Mouse (Mus musculus): ENCODE measurements at regions not wholly inside any gene's neighbourhood (a gene's known extent, or its start where the extent isn't known, plus 50 kb on each side); places are given as distances from the start of the nearest gene placed in this dataset.

DNA sequence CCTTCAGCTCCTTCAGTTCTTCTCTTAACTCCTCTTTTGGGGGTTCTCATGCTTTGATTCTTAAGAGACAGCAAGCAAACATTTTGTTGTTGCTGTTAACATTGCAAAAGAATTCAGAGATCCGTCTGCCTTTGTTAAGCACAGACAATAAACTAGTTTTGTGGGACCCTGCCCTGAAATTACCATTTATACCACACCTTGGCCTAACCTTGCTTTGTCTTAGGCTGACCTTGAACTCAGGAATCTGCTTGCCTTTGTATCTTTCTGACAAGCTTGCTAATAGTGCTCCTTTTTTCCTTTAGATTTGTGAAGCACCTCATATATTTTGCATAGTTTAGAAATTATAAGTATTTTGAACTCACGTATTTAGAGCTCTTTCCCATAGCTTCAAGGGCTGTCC is 1820.3 kb upstream of the Sel1l start:
- TF ChIP-seq POLR2A (IDR thresholded peaks at IDR 0.05; ENCODE audit: extremely low read depth, insufficient read depth, low read length) = no peak
- no peak for TF ChIP-seq CTCF (IDR thresholded peaks at IDR 0.05; ENCODE audit: low read depth, low read length)
